Mouse (Mus musculus) c-Kit-positive CD71-positive TER-119-positive erythroid progenitor cells, embryonic 14.5 days (primary cell): ENCODE data around the gene Myom3.

ENCODE experiments used
- DNase-seq: peaks from one replicate; pipeline ENCODE4 v3.0.0-alpha.2; 2013; ENCODE audit warnings: low spot score

Gene Myom3

DNA sequence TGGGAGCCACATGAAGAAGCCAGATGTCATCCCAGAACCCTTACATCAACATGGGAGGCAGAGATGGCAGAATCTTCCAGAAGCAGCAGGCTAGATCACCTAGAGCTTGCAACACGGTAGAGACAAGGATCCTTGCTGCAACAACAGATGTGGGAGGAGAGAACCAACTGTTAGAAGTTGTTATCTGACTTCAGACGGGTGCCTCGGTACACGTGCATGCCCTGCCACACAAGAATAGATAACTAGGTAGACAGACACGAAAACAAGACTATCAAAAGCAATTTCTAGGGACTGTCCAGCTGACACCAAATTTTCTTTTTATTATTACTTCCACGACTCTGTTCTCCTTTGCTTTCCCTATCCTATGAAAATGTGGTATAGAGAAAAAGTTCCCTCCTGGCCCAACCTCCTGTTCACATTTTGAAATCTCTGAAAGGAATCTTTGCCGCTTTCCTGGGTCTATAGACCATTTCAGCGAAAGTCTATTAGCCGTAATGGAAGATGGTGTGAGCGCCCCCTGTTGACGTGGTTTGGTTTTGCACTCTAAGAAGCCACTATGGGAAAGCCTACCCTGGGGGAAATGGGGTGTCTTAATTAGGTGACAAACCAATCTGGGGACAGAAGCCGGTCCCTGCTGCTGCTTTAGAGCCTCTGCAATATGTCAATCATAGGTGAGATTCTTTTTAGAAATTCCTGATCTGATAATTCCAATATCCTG lies 57.5 kb downstream of the Myom3 start:
- DNase-seq, result peak; percentile 81

GRCm38 (mm10) chr4:135818366-135818765 lies 58.9 kb downstream of the Myom3 start:
- no peak for DNase-seq

- DNase-seq, result no peak
Measured at GRCm38 (mm10) chr4:135819826-135820526, 60.5 kb downstream of the Myom3 start.

DNA sequence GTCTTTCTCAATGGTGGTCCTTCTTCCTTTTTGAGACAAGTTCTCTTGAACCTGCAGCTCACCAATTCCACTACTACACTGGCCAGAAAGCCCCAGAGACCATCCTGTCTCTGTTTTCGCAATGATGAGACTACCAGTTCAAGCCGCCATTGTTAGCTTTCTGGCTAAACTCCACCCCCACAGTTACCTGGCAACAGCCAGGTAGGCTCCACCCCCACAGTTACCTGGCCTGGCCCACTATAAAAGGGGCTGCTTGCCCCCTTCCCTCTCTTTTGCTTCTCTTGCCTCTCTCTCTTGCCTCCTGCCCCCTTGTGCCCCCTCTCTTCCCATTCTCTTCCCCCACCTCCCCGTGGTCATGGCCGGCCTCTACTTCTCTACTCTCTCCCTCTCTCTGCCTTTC lies 62.3 kb downstream of the Myom3 start:
- DNase-seq, result no peak

DNA sequence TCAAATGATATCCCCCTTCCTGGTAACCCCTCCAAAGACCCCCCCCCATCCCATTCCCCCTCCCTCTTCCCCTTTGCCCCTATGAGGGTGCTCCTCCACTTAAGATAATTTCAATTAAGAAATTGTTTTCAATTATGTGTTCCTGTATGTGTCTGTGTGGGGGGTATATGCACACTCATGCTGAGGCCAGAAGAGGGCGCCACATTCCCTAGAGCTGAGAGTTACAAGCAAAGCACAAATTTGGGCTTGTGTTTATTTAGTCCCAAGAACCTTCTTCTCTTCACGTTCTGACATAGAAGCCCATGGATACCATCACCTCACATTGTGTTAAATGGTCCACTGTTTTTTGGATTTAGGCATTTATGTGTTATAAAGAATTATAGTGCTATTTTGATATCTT lies 63.8 kb downstream of the Myom3 start:
- peak; percentile 57 for DNase-seq

DNA sequence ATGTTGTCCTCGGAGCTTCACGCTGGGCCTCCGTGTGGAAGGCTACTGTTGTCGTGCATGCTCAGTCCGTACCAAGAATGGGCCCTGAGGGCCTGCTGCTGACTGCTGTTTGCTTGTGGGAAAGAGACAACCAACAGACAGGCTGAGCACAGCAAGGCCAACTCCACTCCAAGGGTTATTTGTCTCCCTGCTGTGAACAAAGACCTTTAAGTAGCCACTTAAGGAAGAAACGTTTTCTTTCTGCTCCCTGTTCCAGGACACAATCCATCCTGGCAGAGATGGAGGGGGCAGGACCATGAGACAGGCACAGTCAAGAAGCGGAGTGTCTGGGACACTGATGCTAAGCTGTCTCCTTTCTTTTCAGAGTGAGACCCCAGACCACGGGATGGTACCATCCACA lies 64.7 kb downstream of the Myom3 start:
- DNase-seq, result no peak

DNA sequence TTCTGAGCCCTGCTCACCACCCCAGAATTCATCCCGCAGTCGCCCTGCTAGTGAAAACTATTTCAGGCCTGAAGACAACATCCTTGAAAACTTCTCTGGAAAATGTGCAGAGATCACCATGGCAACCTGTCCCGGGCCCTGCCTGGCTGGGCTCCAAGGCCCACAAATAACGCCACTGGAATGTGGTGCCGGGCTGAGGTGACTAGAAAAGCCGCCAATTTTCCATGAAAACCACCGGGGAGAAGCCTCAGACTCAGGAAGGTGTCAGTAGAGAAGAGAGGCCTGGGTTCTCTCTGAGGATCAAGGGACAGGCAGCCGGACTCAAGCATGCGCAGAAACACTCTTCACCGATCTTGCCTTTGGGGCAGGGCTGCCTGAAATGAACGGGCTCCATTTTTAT lies 69.0 kb downstream of the Myom3 start:
- DNase-seq, result no peak

DNA sequence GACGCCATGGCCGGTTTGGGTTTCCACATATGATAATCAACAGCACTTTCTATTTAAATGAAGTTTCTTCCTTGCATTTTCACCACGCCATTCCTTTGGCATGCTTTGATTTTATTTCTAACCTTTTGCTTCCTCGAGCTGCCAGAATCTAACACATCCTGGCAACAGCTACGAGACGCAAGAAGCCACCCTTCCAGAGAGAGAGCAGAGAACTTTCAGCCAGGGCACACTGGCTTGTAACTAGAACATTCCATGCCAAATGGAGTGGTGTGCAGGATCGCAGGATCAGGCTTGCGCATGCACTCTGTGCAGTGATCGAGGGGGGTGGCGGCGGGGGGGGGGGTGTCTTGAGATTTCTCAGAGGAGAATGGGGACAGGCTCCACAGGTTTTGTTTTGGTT lies 72.6 kb downstream of the Myom3 start:
- DNase-seq, result no peak

DNA sequence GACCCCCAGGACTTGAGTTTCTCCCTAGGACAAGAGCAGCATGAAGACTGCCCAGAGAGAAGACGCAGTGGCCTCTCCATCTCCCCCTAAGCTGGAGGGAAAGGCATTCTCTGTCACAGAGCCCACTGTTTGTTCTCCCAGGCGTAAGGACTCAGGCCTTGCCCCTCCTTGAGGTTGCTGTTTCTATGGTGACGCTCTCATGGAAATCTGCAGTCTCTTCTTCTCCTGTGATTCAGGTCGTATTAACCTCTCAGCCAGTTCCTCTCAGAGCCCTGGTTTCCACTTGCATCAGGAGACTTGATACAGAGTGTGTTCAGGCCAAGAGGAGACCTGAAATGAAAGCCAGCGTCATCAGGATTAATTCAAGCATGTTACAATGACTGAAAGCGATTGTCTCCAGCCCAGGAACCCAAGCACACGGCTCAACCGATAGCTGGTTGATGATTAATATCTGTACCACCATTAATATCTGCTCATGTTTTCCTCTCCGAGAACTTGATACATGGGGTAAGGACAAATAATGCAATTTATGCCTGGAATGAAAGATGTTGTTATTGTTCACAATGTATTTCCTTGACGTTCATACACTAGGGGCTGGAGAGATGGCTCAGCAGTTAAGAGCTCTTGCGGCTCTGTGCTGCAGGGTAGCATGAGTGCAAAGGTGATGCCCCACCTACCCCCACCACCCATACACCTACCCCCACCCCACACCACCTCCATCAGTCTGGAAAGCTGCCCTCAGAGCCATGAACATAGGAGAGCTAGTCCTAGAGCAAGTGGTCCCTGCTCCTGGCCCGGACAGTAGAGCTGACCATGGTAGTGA lies 74.0 kb downstream of the Myom3 start:
- no peak for DNase-seq

GRCm38 (mm10) chr4:135834124-135834717 lies 74.7 kb downstream of the Myom3 start:
- no peak for DNase-seq

DNA sequence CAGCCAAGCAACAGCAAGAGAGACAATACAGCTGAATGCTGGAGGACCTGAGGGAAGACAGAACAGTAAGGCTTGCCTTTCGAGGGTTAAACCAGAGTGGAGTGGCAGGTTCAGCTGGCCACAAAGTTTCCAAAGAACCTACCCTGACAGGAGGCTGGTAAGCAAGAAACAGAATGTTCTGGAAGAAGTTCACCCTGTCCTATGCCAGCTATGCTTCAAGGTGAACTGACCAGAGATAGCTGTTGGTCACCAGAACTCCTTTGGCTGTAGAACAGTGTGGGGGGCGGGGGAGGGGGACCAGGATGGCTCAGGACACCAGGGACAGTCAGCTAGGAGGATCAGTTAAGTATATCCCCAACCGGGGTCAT lies 79.4 kb downstream of the Myom3 start:
- no peak for DNase-seq

DNA sequence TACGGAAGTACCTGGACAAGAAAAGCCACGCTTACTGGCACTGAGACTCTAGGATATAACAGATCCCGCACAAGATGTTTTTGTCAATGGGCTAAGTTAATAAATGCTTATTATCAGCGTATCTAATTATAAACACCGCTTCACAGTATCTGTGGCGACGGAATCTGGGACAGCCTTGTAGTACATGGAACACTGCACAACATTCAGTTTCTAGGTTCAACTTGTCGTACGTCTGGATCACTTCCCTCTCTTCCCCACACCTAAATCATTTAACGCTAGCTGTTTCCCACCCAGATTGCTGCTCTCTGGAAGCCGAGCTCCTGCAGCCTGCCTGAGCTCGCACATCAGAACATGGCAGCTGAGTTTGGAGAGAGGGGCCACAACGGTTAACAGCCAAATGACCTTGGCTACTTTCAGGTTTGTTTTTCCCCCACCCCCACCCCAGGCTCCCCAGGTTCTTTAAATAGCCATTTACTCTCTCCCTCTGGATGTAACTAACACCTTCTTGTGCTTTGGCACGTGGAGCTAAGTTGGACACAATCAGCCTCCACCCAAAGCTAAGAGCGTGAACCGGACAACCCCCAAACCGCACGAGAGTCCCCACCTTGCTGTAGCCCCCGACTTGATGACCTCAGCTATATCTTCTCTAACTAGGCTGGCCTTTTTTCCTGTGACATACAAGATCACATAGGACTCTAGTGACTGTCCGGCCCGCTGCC lies 79.9 kb downstream of the Myom3 start:
- no peak for DNase-seq

DNA sequence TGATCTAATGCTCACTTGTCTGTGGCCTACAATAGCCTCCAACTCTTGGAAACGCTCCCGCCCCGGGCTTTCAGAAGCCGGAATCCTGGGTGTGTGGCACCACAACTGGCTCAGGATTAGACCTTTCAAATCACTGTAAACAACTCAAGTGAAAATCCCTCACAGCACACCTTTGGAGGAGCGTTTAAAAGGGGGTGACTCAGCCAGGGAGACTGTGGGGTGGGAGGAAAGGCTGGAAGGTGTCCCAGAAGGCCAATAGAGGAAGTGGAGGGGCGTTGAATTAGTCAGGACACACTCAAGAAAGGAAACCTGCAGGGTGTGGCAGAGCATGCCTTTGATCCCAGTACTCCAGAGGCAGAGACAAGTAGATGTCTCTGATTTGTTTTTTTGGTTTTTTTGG lies 84.9 kb downstream of the Myom3 start:
- no peak for DNase-seq

DNA sequence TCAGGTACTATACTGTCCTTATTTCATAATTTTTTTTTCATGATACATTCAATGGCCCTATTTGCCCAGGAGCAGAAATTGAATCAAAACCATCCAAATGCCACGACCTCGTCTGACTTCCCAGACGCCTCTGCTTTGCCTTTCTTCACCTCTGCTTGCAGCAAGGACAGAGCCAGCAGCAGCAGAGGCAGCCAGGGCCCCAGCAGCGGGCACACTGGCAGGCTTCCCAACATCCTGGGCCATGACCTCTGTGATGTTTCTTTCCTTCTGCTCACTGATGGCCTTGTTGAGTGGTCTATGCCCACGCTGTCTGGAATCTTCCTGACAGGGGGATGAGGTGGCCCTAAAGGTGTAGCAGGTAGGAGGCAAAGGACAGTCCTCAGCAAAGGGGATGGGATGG lies 88.1 kb downstream of the Myom3 start:
- DNase-seq, result no peak

DNA sequence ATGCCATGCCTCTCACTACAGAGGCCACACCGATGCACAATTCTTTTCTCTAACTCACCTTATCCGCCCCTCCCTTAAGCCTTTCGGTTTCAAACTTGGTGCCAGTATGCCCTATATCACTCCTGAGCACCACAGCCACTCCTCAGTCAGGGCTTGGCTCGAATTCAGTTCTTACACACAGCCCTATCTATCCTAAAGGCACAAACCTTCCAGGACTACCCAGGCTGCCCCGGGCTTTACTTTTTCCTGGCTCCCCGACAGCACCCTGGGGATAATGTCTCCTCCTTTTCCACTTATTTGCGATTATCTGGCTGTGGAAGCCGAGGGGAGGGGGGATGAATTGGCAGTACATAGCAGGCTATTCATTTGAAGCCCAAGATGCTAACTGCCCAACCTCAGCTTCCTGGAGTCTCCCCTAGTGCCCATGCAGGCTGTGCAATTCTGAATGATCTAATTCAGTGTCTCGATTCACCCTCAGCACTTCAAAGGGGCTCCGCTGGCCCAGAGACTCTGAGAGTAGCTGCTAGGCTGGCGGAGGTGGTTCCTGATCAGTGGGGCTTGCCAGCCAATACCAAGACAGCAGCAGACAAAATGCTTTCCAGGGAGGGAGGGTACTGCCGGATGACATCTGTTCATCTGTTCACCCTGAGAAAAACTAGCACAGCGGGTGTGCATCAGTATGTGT lies 91.0 kb downstream of the Myom3 start:
- no peak for DNase-seq

DNA sequence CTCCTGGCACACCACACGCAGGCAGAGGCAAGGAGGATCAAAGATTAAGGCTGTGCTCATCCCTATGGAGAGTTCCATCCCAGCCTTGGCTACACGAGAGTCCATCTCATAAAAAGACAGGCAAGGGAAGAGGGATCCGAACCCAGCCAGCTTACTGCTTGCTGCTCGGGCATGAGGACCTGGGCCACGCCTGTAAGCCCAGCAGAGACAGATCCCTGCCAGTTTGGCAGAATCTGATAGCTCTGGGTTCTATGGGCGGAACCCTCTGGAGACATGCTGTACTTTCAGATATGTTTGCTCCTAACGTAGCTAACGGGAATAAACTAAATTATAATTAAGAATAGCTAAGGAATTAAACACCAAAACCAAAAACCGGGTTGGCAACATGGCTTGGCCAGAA lies 92.4 kb downstream of the Myom3 start:
- DNase-seq, result peak; percentile 79

GRCm38 (mm10) chr4:135853987-135854546 lies 94.6 kb downstream of the Myom3 start:
- no peak for DNase-seq

- no peak for DNase-seq
Measured at GRCm38 (mm10) chr4:135854630-135855029, 95.1 kb downstream of the Myom3 start.

DNA sequence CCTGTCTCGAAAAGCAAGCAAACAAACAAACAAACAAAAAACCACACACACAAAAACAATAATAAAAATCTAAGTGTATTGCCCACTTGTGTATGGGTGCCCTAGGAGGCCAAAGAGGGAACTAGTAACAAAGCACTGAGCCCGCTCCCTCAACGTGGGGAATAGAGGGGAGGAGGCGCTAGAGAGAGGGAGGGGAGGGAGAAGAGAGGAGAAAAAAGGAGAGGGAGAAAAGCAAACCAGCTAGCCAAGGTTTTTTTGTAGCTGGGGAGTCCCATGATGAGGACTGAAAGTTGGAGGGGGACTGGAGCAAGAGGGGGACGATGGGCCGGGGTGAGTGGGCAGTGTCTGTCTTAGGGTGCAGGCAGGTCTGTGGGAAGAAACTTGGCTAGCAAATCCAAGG lies 95.6 kb downstream of the Myom3 start:
- no peak for DNase-seq

DNA sequence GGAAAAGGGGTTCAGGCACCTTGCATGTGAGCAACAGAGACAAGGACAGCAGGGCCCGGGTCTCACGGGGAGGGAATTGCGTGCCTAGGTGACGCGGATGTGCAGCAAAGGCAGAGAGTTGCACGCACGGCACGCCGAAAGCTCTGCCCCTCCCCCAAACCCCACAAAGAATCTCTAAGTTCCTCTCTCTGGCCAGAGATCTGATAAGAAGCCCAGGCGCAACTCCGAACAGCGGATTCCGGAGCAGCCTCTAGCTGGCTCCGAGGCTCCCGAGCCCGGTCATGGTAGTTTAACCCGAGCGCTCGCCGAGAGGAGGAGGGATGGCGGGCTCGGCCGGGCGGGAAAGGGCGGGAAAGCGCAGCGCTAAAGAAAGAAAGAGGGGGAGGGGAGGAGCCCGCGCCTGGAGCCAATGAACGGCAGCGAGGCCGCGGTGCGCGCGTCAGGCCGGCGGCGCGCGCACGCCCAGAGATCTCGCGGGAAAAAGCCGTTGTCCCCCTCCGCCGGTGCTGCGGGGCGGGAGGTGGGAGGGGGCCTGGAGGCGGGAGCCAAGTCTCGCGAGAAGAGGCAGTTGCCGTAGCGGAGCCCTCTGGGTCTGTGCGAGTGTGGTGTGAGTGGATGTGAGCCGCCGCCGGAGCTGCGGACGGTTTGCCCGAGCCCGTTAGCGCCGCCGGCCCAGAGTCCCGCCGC lies 96.2 kb downstream of the Myom3 start, which contains the start of gene Srsf10:
Gene Srsf10, plus strand, starts transcription at position 212 of the 687 bp plus-strand sequence.
- DNase-seq, result peak; percentile 97
